Mouse (Mus musculus) embryonic fibroblast, embryonic 13.5 days (primary cell): ENCODE measurements around the gene Denr.

Experiments used
- CTCF ChIP-seq: IDR thresholded peaks from 2 replicates; pipeline ENCODE4 v1.5.1; 2011; ENCODE audit warnings: mild to moderate bottlenecking, control low read depth, low read length, moderate library complexity, borderline replicate concordance; ENCODE audit not compliant: insufficient read depth
- POLR2A ChIP-seq: IDR thresholded peaks from 2 replicates; pipeline ENCODE4 v1.6.1; 2011; ENCODE audit warnings: low read depth, mild to moderate bottlenecking, control low read depth, low read length, moderate library complexity

GRCm38 (mm10) chr5:123947041-123947761 lies 40.2 kb downstream of the Denr start:
- no peak for TF ChIP-seq CTCF
- TF ChIP-seq POLR2A = no peak
